Mouse (Mus musculus): ENCODE data around the gene Gpr1. TPM values are rescaled to one million over a fixed set of nuclear protein-coding genes. Genes with fewer than 3 reads are reported as not detected.

The Gpr1 gene
- polyA plus RNA-seq (2012; rRNA removed), result 2.8 and 2.9 TPM in 2 replicates

GRCm38 (mm10) chr1:63214271-63214558 lies at the start of gene Gpr1:
Gene Gpr1 (minus strand): TSS chr1:63214543.
- DNase-seq (ENCODE audit: low spot score), result no peak

- DNase-seq (ENCODE audit: low spot score), result no peak
Measured at GRCm38 (mm10) chr1:63263671-63264070, 49.3 kb upstream of the Gpr1 start.

- DNase-seq (ENCODE audit: low spot score), result no peak
Measured at GRCm38 (mm10) chr1:63261041-63261590, 46.8 kb upstream of the Gpr1 start.

GRCm38 (mm10) chr1:63260742-63261033 lies 46.3 kb upstream of the Gpr1 start:
- no peak for DNase-seq (ENCODE audit: low spot score)

- DNase-seq (ENCODE audit: low spot score), result no peak
Measured at GRCm38 (mm10) chr1:63259916-63260741, 45.8 kb upstream of the Gpr1 start.

- no peak for DNase-seq (ENCODE audit: low spot score)
Measured at GRCm38 (mm10) chr1:63259271-63259830, 45.0 kb upstream of the Gpr1 start.

- no peak for DNase-seq (ENCODE audit: low spot score)
Measured at GRCm38 (mm10) chr1:63258501-63258900, 44.2 kb upstream of the Gpr1 start.

- no peak for DNase-seq (ENCODE audit: low spot score)
Measured at GRCm38 (mm10) chr1:63256083-63256482, 41.7 kb upstream of the Gpr1 start.

- no peak for DNase-seq (ENCODE audit: low spot score)
Measured at GRCm38 (mm10) chr1:63255101-63255500, 40.8 kb upstream of the Gpr1 start.

- no peak for DNase-seq (ENCODE audit: low spot score)
Measured at GRCm38 (mm10) chr1:63253291-63253690, 38.9 kb upstream of the Gpr1 start.

GRCm38 (mm10) chr1:63252351-63253209 lies 38.2 kb upstream of the Gpr1 start:
- no peak for DNase-seq (ENCODE audit: low spot score)

- DNase-seq (ENCODE audit: low spot score), result no peak
Measured at GRCm38 (mm10) chr1:63249261-63249660, 34.9 kb upstream of the Gpr1 start.

- DNase-seq (ENCODE audit: low spot score), result no peak
Measured at GRCm38 (mm10) chr1:63248360-63248851, 34.1 kb upstream of the Gpr1 start.

GRCm38 (mm10) chr1:63247831-63248359 lies 33.6 kb upstream of the Gpr1 start:
- no peak for DNase-seq (ENCODE audit: low spot score)

GRCm38 (mm10) chr1:63246862-63247521 lies 32.6 kb upstream of the Gpr1 start:
- DNase-seq (ENCODE audit: low spot score), result no peak

- DNase-seq (ENCODE audit: low spot score), result no peak
Measured at GRCm38 (mm10) chr1:63243854-63244253, 29.5 kb upstream of the Gpr1 start.

GRCm38 (mm10) chr1:63239751-63240150 lies 25.4 kb upstream of the Gpr1 start:
- DNase-seq (ENCODE audit: low spot score), result no peak

- DNase-seq (ENCODE audit: low spot score), result no peak
Measured at GRCm38 (mm10) chr1:63239305-63239704, 25.0 kb upstream of the Gpr1 start.

- DNase-seq (ENCODE audit: low spot score), result no peak
Measured at GRCm38 (mm10) chr1:63237371-63237770, 23.0 kb upstream of the Gpr1 start.

GRCm38 (mm10) chr1:63227241-63227640 lies 12.9 kb upstream of the Gpr1 start:
- no peak for DNase-seq (ENCODE audit: low spot score)

- DNase-seq (ENCODE audit: low spot score), result no peak
Measured at GRCm38 (mm10) chr1:63225890-63226289, 11.5 kb upstream of the Gpr1 start.

- no peak for DNase-seq (ENCODE audit: low spot score)
Measured at GRCm38 (mm10) chr1:63225009-63225408, 10.7 kb upstream of the Gpr1 start.

Measured in urinary bladder, adult 2 months (tissue).